Mouse (Mus musculus): Measurements from ENCODE around the gene Sall1. TPM values are rescaled to one million over a fixed set of nuclear protein-coding genes. Genes with fewer than 3 reads are reported as not detected.

The Sall1 gene
- under 1 TPM; 0.17 to 0.34 TPM for total RNA-seq (2021)
- long read RNA-seq, experiment 1, partial matches to known transcripts: 1 of 1 reads
- long read RNA-seq, experiment 1, other reads (novel, unspliced or antisense): 0 of 1 reads
- long read RNA-seq, experiment 2: 0 reads

DNA sequence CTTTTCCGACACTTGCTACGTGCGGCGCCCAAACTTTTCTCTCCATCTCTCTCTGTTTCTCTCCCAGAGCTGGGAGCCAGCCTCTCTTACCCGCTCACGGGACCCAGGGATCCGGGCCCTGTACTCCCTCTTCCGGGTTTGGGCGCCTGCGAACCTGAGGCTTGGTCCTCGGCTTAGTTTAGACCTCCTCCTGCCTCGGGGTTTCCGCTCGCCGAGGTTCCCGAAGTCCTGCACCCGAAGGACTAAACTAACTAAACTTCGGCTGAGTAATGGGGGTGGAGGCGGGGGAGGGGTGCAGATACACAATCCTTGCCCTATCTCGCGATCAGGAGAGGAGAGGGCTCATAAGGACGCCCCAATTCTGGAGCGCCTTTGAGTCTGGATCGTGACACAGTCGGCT, at the start of gene Sall1:
Sall1 (minus strand) TSS at position 223 of the 400 bp plus-strand sequence.
- no peak for DNase-seq (ENCODE audit: low spot score in 2 of 2)

- no peak for DNase-seq (ENCODE audit: low spot score in 2 of 2)
Measured at GRCm38 (mm10) chr8:89089916-89090315, 46.0 kb upstream of the Sall1 start.

DNA sequence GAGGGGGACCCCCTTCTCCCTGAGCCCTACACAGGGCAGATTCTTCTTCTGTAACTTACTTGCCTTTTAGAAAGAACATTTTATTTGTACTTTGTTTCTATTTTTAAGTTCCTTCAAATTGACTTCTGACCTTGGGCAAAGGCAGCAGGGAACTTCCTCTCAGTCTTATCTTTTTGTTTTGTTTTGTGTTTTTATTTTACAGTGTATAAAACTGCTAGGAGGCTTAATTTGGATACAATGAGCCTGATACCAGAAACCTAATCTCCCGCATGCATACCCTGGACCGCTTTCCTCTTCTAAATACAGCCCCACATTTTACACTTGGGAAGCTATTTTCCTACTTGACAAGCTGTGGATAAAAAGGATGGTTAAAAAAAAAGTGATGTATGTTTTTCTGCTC, 35.2 kb upstream of the Sall1 start:
- no peak for DNase-seq (ENCODE audit: low spot score in 2 of 2)

GRCm38 (mm10) chr8:89072968-89073382, 29.0 kb upstream of the Sall1 start:
- DNase-seq (ENCODE audit: low spot score in 2 of 2): no peak

DNA sequence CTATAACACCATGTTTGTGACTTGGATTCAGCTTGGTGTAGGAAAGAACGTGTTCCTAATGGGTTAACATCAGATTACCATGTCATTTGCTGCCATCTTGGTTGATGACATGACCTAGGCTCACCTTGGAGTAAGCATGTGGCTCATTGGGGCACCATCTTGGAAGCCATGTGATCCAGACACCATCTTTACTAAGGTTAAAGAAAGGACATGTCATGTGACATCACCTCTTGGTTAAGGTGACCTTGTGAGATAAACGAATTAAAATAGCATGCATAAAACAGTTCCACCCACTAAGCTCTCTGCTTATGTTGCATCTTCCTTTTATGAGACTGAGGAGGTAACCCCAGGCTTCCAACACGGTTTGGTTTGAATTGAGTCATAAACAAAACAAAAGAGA, 23.5 kb upstream of the Sall1 start:
- DNase-seq (ENCODE audit: low spot score in 2 of 2): no peak

- no peak for DNase-seq (ENCODE audit: low spot score in 2 of 2)
Measured at GRCm38 (mm10) chr8:89064042-89064441, 20.1 kb upstream of the Sall1 start.

- DNase-seq (ENCODE audit: low spot score in 2 of 2): no peak
Measured at GRCm38 (mm10) chr8:89063366-89064040, 19.5 kb upstream of the Sall1 start.

- no peak for DNase-seq (ENCODE audit: low spot score in 2 of 2)
Measured at GRCm38 (mm10) chr8:89060717-89061116, 16.8 kb upstream of the Sall1 start.

DNA sequence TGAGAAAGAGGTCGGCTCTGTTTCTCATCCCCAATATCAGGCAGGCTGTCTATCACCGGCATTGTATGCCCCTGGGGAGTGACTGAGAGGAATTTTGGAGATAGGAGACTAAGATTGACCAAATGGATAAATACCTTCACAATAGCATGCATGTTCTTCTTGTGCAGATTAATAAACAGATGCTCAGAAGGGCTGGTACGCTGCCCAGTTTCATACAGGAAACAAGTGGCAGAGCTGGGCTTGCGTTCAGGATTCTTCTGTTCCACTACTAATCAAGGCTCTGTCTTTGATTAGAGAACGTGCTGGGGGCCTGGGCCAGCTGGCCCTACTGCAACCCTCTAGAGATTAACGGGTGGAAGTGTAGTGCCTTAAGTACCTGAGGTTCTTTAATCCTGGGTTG, 15.5 kb upstream of the Sall1 start:
- no peak for DNase-seq (ENCODE audit: low spot score in 2 of 2)

- no peak for DNase-seq (ENCODE audit: low spot score in 2 of 2)
Measured at GRCm38 (mm10) chr8:89052880-89053279, 8.9 kb upstream of the Sall1 start.

GRCm38 (mm10) chr8:89046639-89047348, 2.8 kb upstream of the Sall1 start:
- DNase-seq (ENCODE audit: low spot score in 2 of 2): no peak

DNA sequence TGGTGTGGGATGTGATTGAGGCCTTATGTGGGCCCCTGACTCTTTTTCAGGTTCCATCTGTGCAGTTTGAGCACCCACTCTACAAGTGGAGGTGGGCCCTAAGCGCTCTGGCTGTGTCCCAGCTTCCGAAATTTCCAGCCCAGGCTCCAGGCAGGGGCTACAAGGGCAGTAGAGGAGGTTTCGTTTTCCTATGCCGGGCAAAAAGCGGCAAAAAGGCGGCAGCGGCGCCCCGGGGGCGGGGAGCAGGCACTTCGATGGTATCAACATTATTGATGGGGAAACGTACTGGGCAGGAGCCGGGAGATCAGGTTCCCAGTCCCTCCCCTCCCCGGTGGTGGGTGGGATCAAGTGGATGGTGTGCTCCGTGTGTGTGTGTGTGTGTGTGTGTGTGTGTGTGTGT, 2.3 kb upstream of the Sall1 start:
- no peak for DNase-seq (ENCODE audit: low spot score in 2 of 2)

GRCm38 (mm10) chr8:89045726-89046125, 1.8 kb upstream of the Sall1 start:
- DNase-seq (ENCODE audit: low spot score in 2 of 2): no peak

GRCm38 (mm10) chr8:89045218-89045601, 1.2 kb upstream of the Sall1 start:
- DNase-seq (ENCODE audit: low spot score in 2 of 2): no peak

- DNase-seq (ENCODE audit: low spot score in 2 of 2): no peak
Measured at GRCm38 (mm10) chr8:89044511-89045217, 702 bp upstream of the Sall1 start.

GRCm38 (mm10) chr8:89043371-89043841, 556 bp downstream of the Sall1 start:
- peak in 1 of 2 experiments; percentile 16 for DNase-seq (ENCODE audit: low spot score in 2 of 2)

DNA sequence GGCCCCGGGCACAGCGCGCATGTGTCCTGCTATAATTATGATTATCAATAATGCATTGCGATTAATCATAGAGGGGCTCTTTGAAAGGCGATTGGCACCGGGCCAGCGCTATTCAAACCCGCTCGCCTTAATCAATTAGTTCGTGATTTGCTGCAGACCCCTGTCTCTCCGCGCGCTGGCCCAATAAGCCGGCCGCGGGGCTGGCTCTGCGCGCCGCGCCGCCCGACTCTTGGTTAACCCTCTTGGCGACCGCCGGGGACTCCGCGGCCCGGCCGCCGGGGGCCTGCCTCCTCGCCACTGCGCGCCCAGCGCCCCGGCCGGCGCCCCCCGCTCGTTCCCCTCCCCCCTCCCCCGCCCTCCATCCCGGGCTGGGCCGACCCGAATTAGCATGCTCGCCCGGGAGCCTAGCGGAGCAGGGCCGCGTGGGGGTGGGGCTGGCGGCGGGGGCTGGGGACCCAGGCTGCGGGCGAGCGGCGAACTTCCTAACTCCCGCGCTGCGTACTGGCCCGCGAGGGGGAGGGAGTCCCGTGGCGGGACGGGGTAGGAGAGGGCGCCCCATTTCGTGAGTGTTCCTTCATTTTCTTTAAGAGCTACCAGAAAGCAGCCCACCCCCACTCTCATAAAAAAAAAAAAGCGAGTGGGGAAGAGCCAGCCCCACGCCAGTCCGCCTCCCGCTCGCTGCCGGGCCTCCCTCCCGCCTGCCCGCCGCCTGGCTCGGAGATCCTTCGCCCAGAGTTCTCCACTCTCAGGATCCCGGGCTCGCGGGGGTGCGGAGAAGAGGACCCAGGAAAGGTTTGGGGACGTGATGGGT, 1.2 kb downstream of the Sall1 start:
- peak; percentile 27 to 41 for DNase-seq (ENCODE audit: low spot score in 2 of 2)

GRCm38 (mm10) chr8:89042118-89042460, 1.9 kb downstream of the Sall1 start:
- peak in 1 of 2 experiments; percentile 16 for DNase-seq (ENCODE audit: low spot score in 2 of 2)

- peak in 1 of 2 experiments; percentile 24 for DNase-seq (ENCODE audit: low spot score in 2 of 2)
Measured at GRCm38 (mm10) chr8:89041421-89042117, 2.4 kb downstream of the Sall1 start.

GRCm38 (mm10) chr8:89040751-89041420, 3.1 kb downstream of the Sall1 start:
- peak in 1 of 2 experiments; percentile 16 for DNase-seq (ENCODE audit: low spot score in 2 of 2)

Measured in gastrocnemius, postnatal 4 days (tissue).